Mouse (Mus musculus): ENCODE data around the gene Eif3i. TPM values are rescaled to one million over a fixed set of nuclear protein-coding genes. Genes with fewer than 3 reads are reported as not detected.

Eif3i gene
- polyA plus RNA-seq, 1 experiment from 2014 or later, result 133 TPM

- H3K4me3 ChIP-seq (ENCODE audit: low read depth, low read length), result no peak within 1 kb of the TSS
- H3K9me3 ChIP-seq (replicated peaks; ENCODE audit: control insufficient read depth, low read length), result no peaks in the 10 kb centered on the region
- no peak within 1 kb of the TSS for H3K27ac ChIP-seq (ENCODE audit: low read length)
- H3K27me3 ChIP-seq (ENCODE audit: control insufficient read depth, insufficient read depth, low read depth, low read length), result no peaks in the 10 kb centered on the region
- H3K4me2 ChIP-seq (ENCODE audit: low read depth, low read length), result no peak within 1 kb of the TSS
- no peak within 1 kb of the TSS for H3K9ac ChIP-seq (ENCODE audit: low read depth, low read length)
- 77% methylated on average over 6 of the region's 6 CpGs for WGBS (ENCODE audit: insufficient replicate concordance)
- ATAC-seq (ENCODE audit: low read depth), result no peak
- peaks cover 11% of the 10 kb centered on the region for H3K4me1 ChIP-seq (ENCODE audit: control insufficient read depth, low read depth, low read length)
- peaks cover 5% of the 10 kb centered on the region; the same call in 1 of the 2 replicates for H3K36me3 ChIP-seq (ENCODE audit: control insufficient read depth, insufficient read depth)
Observed at GRCm38 (mm10) chr4:129614093-129614492, 13.6 kb upstream of the Eif3i start, which contains the start of gene Dcdc2b. Gene Dcdc2b (minus strand): TSS chr4:129614257.

GRCm38 (mm10) chr4:129610472-129610871, 10.0 kb upstream of the Eif3i start:
- H3K9me3 ChIP-seq (replicated peaks; ENCODE audit: control insufficient read depth, low read length), result no peaks in the 10 kb centered on the region
- no peak overlapping the region for H3K27ac ChIP-seq (ENCODE audit: low read length)
- H3K4me1 ChIP-seq (ENCODE audit: control insufficient read depth, low read depth, low read length), result peaks cover 8% of the 10 kb centered on the region
- H3K4me2 ChIP-seq (ENCODE audit: low read depth, low read length), result no peak overlapping the region
- ATAC-seq (ENCODE audit: low read depth), result no peak
- H3K36me3 ChIP-seq (ENCODE audit: control insufficient read depth, insufficient read depth), result peaks cover 21% of the 10 kb centered on the region
- no peak overlapping the region for H3K4me3 ChIP-seq (ENCODE audit: low read depth, low read length)
- WGBS (ENCODE audit: insufficient replicate concordance), result 61% methylated on average over 4 of the region's 4 CpGs
- H3K27me3 ChIP-seq (ENCODE audit: control insufficient read depth, insufficient read depth, low read depth, low read length), result no peaks in the 10 kb centered on the region
- no peak overlapping the region for H3K9ac ChIP-seq (ENCODE audit: low read depth, low read length)

DNA sequence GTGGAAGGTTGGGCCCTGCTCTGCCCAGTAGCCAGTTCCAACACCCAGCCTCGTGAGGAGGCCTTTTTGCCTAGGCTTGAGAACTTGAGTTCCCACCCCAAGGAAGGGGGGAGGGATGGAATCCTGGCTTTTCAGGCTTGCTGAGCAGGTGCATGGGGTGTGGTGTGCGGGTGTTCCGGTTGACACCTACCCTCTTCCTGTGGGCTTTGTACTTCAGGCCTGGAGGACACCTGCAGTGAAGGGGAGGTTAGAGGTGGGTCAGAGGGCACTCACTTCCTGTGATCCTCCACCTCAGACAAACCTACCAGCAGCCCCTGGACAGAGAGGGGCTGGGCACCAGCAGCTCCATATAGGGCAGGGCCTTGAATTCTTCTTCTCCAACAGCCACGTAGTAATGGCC, 9.6 kb upstream of the Eif3i start:
- H3K4me2 ChIP-seq (ENCODE audit: low read depth, low read length), result no peak overlapping the region
- H3K36me3 ChIP-seq (ENCODE audit: control insufficient read depth, insufficient read depth), result peaks cover 24% of the 10 kb centered on the region
- WGBS (ENCODE audit: insufficient replicate concordance), result 77% methylated on average over 4 of the region's 4 CpGs
- H3K9ac ChIP-seq (ENCODE audit: low read depth, low read length), result no peak overlapping the region
- peaks cover 8% of the 10 kb centered on the region for H3K4me1 ChIP-seq (ENCODE audit: control insufficient read depth, low read depth, low read length)
- H3K27ac ChIP-seq (ENCODE audit: low read length), result no peak overlapping the region
- H3K4me3 ChIP-seq (ENCODE audit: low read depth, low read length), result no peak overlapping the region
- no peaks in the 10 kb centered on the region for H3K27me3 ChIP-seq (ENCODE audit: control insufficient read depth, insufficient read depth, low read depth, low read length)
- H3K9me3 ChIP-seq (replicated peaks; ENCODE audit: control insufficient read depth, low read length), result no peaks in the 10 kb centered on the region
- no peak for ATAC-seq (ENCODE audit: low read depth)

DNA sequence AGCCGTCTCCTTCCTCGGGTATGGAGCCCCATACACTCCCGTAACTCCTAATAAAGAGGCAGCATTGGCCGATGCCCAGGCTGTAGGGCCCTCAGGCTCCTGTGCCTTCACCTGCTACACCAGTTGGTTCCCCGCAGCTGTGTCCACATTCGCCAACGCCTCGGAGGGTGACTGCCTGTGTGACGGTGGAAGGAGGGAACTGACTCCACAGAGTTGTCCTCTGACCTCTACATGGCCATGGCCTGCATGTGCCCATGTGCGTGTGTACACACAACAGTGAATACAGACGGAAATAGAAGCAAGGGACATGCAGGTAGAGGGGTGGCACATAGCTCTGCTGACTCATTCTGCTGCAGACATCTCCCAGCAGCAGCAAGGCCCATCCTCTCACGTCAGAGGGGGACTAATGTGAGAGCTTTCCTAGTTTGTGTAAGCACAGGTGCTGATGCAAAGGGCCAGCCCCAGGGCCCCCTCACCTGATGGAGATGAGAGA, 8.7 kb upstream of the Eif3i start:
- WGBS (ENCODE audit: insufficient replicate concordance), result 65% methylated on average over 12 of the region's 12 CpGs
- peaks cover 28% of the 10 kb centered on the region for H3K36me3 ChIP-seq (ENCODE audit: control insufficient read depth, insufficient read depth)
- no peak overlapping the region for H3K9ac ChIP-seq (ENCODE audit: low read depth, low read length)
- H3K27ac ChIP-seq (ENCODE audit: low read length), result no peak overlapping the region
- no peaks in the 10 kb centered on the region for H3K27me3 ChIP-seq (ENCODE audit: control insufficient read depth, insufficient read depth, low read depth, low read length)
- H3K4me3 ChIP-seq (ENCODE audit: low read depth, low read length), result no peak overlapping the region
- no peak overlapping the region for H3K4me2 ChIP-seq (ENCODE audit: low read depth, low read length)
- no peak for ATAC-seq (ENCODE audit: low read depth)
- H3K4me1 ChIP-seq (ENCODE audit: control insufficient read depth, low read depth, low read length), result peaks cover 8% of the 10 kb centered on the region
- H3K9me3 ChIP-seq (replicated peaks; ENCODE audit: control insufficient read depth, low read length), result no peaks in the 10 kb centered on the region

DNA sequence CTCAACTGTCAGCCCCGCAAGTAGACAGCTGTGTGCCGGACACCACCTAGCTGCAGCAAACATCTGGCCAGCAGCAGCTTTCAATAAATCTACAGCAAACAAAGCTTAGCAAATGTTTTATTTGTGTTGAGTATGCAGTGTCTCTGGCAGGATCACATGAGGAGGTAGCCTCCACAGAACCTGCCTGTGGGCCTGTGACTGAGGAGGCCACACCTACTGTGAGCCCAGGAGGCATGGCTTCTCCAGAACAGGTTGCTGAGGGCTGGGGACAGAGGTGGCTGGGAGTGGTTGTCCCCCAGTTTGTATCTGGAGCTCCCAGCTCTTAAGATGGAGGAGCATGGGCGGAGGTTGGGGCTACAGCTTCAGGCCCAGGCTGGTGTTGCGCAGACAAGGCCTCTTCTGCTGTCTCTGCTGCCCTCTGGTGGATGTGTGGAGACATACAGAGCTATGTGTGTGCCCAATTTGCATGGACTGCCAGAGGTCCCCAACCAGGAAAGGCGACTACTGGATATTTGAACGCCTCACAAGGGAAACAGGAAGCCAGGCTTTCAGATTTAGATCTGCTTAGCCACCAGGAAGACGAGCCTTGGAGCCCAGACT, 8.1 kb upstream of the Eif3i start:
- peak overlapping the region; percentile 64 for H3K27ac ChIP-seq (ENCODE audit: low read length)
- H3K4me2 ChIP-seq (ENCODE audit: low read depth, low read length), result no peak overlapping the region
- H3K27me3 ChIP-seq (ENCODE audit: control insufficient read depth, insufficient read depth, low read depth, low read length), result no peaks in the 10 kb centered on the region
- peaks cover 31% of the 10 kb centered on the region for H3K36me3 ChIP-seq (ENCODE audit: control insufficient read depth, insufficient read depth)
- WGBS (ENCODE audit: insufficient replicate concordance), result 34% methylated on average over 7 of the region's 7 CpGs
- peaks cover 8% of the 10 kb centered on the region for H3K4me1 ChIP-seq (ENCODE audit: control insufficient read depth, low read depth, low read length)
- H3K9me3 ChIP-seq (replicated peaks; ENCODE audit: control insufficient read depth, low read length), result no peaks in the 10 kb centered on the region
- no peak overlapping the region for H3K4me3 ChIP-seq (ENCODE audit: low read depth, low read length)
- ATAC-seq (ENCODE audit: low read depth), result peak; percentile 86
- no peak overlapping the region for H3K9ac ChIP-seq (ENCODE audit: low read depth, low read length)

DNA sequence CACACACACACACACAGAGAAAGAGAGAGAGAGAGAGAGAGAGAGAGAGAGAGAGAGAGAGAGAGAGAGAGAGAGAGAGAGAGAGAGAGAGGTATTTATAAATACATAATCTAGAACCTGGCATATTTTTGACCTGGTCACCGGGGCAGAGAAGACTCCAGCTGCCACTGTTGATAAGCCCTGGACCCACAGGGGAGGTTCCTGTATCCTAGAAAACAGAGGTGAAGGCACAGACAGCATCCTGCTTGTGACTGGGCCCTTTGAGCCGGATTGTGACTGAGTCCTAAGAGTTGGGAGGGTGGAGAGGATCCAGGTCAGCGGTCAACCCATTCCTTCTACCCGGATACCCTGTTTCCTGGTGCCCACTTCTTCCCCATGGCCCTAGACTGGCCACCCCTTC, 11.6 kb downstream of the Eif3i start:
- Histone ChIP-seq H3K36me3 (ENCODE audit: control insufficient read depth, insufficient read depth) (peaks cover 24% of the 10 kb centered on the region), H3K9me3 (replicated peaks; ENCODE audit: control insufficient read depth, low read length) (no peaks in the 10 kb centered on the region), H3K4me2 (ENCODE audit: low read depth, low read length) (peak overlapping the region; percentile 1), H3K4me1 (ENCODE audit: control insufficient read depth, low read depth, low read length) (peaks cover 39% of the 10 kb centered on the region), H3K9ac (ENCODE audit: low read depth, low read length) (no peak overlapping the region), H3K27me3 (ENCODE audit: control insufficient read depth, insufficient read depth, low read depth, low read length) (no peaks in the 10 kb centered on the region), H3K4me3 (ENCODE audit: low read depth, low read length) (no peak overlapping the region), H3K27ac (ENCODE audit: low read length) (peak overlapping the region; percentile 71)
- whole genome bisulfite sequencing (ENCODE audit: insufficient replicate concordance), result 37% methylated on average over 4 of the region's 4 CpGs
- ATAC-seq (ENCODE audit: low read depth), result peak; percentile 83

DNA sequence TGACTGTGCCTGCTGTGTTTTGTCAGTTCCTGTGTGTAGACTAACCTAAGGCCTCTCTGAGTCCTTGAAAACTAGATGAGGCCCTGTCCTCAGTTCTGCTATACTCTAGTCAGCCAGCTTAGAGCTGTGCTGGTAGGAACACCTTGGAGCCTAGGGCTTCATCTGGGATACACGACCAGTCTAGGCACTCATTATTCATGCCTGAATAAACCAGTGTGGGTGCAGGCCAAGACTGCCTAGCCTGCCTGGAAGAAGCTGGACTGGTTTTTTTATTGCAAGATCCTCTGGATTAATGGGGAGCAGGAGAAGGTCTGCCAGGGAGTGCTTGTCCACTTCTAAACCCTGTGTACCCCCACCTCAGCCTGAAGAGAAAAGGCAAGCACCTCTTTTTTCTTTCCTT, 13.5 kb downstream of the Eif3i start:
- Histone ChIP-seq H3K9me3 (replicated peaks; ENCODE audit: control insufficient read depth, low read length) (no peaks in the 10 kb centered on the region), H3K9ac (ENCODE audit: low read depth, low read length) (no peak overlapping the region), H3K4me3 (ENCODE audit: low read depth, low read length) (no peak overlapping the region), H3K4me1 (ENCODE audit: control insufficient read depth, low read depth, low read length) (peaks cover 39% of the 10 kb centered on the region), H3K27me3 (ENCODE audit: control insufficient read depth, insufficient read depth, low read depth, low read length) (no peaks in the 10 kb centered on the region), H3K27ac (ENCODE audit: low read length) (peak overlapping the region; percentile 44), H3K36me3 (ENCODE audit: control insufficient read depth, insufficient read depth) (peaks cover 11% of the 10 kb centered on the region), H3K4me2 (ENCODE audit: low read depth, low read length) (no peak overlapping the region)
- WGBS (ENCODE audit: insufficient replicate concordance), result 65% methylated on average over 1 of the region's 1 CpGs
- ATAC-seq (ENCODE audit: low read depth), result no peak

- peak overlapping the region; percentile 70; the same call in 1 of the 2 replicates for H3K4me3 ChIP-seq (ENCODE audit: low read depth, low read length)
- H3K27me3 ChIP-seq (ENCODE audit: control insufficient read depth, insufficient read depth, low read depth, low read length), result no peaks in the 10 kb centered on the region
- H3K36me3 ChIP-seq (ENCODE audit: control insufficient read depth, insufficient read depth), result no peaks in the 10 kb centered on the region
- H3K9me3 ChIP-seq (replicated peaks; ENCODE audit: control insufficient read depth, low read length), result no peaks in the 10 kb centered on the region
- H3K4me1 ChIP-seq (ENCODE audit: control insufficient read depth, low read depth, low read length), result peaks cover 39% of the 10 kb centered on the region
- peak overlapping the region; percentile 70 for H3K9ac ChIP-seq (ENCODE audit: low read depth, low read length)
- peak overlapping the region; percentile 27; the same call in 1 of the 2 replicates for H3K27ac ChIP-seq (ENCODE audit: low read length)
- WGBS (ENCODE audit: insufficient replicate concordance), result 39% methylated on average over 9 of the region's 9 CpGs
- ATAC-seq (ENCODE audit: low read depth), result peak; percentile 44
- peak overlapping the region; percentile 85 for H3K4me2 ChIP-seq (ENCODE audit: low read depth, low read length)
Observed at GRCm38 (mm10) chr4:129585773-129586172, 14.7 kb downstream of the Eif3i start.

DNA sequence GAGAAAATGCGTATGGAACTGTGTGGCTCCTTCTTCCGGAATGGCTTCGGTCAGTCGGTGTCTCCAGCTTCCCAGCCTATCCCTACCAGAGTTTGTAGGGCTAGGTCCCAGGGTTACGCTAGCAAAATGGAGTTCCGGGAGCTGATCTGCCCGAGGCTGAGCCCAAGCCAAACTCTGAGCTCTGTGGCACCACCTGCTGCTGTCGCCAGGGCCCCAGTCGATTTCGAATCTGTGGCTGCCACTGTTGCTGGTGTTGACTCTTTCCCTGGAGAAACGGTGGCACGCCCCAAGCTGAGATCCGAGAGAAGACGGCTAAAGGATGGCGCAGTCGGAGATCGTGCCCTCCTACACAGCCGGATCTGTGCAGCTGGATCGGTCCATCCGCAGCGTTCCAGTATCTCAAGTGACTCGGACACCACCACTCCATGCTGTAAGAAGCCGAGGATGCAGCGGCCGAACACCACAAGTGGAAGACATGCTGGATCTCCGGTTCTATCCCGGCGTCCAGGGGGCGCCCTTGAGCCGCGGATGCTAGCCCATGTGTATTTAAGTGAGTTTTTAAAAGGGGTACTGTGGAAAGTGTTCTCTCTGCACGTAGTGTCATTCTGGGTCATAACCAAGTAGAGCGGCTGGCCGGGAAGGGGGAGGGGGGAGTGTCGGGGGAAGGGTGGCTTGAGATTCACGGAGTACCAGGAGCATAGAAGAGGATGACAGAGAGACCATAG, 15.4 kb downstream of the Eif3i start:
- Histone ChIP-seq H3K4me3 (ENCODE audit: low read depth, low read length) (peak overlapping the region; percentile 70), H3K4me2 (ENCODE audit: low read depth, low read length) (peak overlapping the region; percentile 85), H3K9ac (ENCODE audit: low read depth, low read length) (peak overlapping the region; percentile 70), H3K9me3 (replicated peaks; ENCODE audit: control insufficient read depth, low read length) (no peaks in the 10 kb centered on the region), H3K27ac (ENCODE audit: low read length) (peak overlapping the region; percentile 85), H3K4me1 (ENCODE audit: control insufficient read depth, low read depth, low read length) (peaks cover 38% of the 10 kb centered on the region), H3K27me3 (ENCODE audit: control insufficient read depth, insufficient read depth, low read depth, low read length) (no peaks in the 10 kb centered on the region), H3K36me3 (ENCODE audit: control insufficient read depth, insufficient read depth) (no peaks in the 10 kb centered on the region)
- peak; percentile 65 for ATAC-seq (ENCODE audit: low read depth)
- 2% methylated on average over 36 of the region's 36 CpGs for WGBS (ENCODE audit: insufficient replicate concordance)

All from liver, embryonic 16.5 days (tissue).